Mouse (Mus musculus) adrenal gland, adult 2 months (tissue): ENCODE data around the gene Slit1. TPM values are rescaled to one million over a fixed set of nuclear protein-coding genes. Genes with fewer than 3 reads are reported as not detected.

Source experiments
- DNase-seq: peaks from one replicate; pipeline ENCODE4 v3.0.0; 2021
- long read RNA-seq: library from polyadenylated mRNA; stranded (forward); transcript quantifications from one replicate; pipeline ENCODE4 v2.0.0, GENCODE M21; 2021
- polyA plus RNA-seq: library from polyadenylated mRNA; depleted of rRNA; stranded (reverse); fragments of >200 nt; gene quantifications from 2 replicates; pipeline ENCODE4 v1.2.3, GENCODE M21; 2012; rRNA removed
- total RNA-seq, 2 experiments: library from RNA; stranded (reverse); gene quantifications; 2 replicates each; pipeline ENCODE4 v1.2.3; 2021

Gene Slit1
- total RNA-seq: 10 to 100 TPM in 1 of 2 experiments, 1 to 10 TPM in 1; 2.9 to 18.1 TPM
- 11.9 and 17.9 TPM in 2 replicates for polyA plus RNA-seq
- long read RNA-seq, partial matches to known transcripts: 4 of 8 reads
- long read RNA-seq, other reads (novel, unspliced or antisense): 4 of 8 reads

DNA sequence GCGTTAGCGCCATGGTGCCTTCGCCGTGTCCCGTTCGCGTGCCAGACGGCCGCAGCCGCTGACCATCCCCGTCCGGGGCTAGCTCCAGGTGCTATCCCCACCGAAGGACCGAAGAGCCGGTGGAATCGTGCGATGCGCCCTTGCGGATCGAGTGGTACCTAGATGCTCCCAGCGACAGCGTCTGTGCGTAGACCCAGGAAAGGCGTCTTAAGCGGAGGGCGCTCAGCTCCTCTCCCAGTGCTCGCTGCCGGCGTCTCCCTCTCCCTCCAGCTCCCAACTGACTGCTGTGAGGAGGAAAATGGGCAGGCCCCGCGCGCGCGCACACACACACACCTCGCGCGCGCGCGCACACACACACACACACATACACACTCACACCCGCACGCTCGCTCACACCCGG lies at the start of gene Slit1:
Slit1 (minus strand) TSS at position 270 of the 400 bp plus-strand sequence.
- peak; percentile 6 for DNase-seq

DNA sequence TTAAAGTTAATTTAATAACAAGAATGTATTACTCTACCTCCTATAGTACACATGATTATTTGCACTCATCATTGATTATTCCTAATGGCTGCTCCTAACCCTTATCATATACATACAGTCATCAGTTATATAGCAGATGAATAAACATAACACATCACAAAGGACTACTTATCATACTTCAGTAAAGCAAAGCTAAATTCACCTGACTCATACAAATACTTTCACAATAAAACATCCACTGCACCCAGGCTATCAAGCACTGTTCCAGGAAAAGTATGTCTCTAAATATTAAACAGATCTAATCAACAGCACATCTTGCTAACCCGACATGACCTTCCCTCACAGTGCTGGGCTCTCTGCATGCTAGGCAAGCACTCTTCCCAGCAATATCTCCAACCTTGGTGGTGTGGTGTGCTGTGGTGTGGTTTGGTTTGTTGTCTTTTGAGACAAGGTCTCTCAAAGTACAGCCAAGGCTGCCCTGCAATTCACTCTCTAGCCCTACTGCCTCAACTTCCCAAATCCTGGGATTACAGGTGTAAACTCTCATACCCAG lies 49.5 kb upstream of the Slit1 start:
- no peak for DNase-seq

DNA sequence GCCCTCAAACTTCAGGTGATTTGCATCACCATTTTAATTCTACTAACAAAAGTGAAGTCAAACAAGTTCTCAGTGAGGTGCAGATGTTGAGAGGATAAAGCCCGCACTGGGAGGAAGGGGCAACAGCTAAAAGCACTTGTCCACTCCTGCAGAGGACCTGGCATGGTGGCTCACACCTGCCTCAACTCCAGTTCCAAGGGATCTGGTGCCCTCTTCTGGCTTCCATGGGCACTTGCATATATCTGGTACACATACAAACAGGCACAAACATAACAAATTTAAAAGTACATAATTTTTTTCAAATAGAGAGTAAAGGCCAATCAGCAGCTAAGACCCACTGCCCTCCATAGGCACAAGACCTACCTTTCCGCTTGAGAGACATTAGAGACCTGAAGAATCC lies 47.9 kb upstream of the Slit1 start:
- no peak for DNase-seq

DNA sequence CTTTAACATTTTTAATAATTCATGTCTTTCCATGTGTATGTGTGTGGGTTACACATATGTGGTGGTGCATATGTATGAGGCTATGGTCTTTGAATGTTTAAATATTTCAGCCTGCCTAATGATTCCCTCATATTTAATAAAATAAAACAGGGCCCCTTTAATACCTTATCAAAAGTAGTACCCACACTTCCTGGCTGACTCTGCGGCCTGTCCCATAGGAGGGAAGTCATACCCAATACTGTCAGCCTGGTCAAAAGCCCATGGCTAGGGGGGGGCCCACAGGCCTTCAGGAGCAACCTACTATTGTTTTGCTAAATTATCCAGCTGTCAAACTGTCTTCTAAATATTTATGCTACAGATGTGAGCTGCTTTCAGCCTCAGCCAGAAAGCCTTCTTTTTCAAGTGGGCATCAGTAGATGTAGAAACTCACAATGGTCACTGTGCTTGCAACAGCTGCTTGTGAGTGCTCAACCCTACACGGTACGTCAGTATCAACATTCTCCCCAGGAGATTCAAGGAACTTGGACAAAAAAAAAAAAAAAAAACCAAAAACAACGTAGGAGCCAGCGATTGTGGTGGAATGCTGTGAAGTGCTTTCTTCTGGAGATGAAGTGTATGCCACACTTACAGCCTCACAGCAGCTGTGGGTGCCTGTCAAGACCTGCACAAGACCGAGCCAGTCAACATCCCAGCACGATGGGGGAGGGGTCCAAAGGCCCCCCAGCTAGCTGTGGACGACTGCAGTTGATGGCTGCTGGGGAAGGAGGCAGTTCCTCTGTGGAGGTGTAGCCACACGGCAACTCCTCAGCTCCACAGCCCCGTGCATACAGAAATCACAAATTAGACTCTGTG lies 45.9 kb upstream of the Slit1 start:
- no peak for DNase-seq

DNA sequence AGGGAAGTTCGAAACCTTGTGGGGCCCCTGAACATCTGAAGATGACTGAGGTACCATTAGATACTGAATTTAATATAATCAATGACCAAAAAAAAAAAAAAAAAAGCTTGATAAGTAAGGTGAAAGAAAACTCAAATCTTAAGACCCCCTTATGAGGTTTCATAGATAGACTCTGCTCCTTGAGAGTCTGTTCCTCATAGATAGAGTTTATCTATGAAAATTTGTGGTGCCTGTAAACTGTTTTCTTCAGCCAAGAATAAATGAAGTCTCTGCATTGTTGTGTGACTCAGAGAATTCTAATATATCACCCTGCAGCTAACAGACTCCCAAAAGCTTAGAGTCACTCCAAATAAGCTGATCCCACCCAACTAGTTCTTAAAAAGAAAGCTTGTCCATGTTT lies 43.4 kb upstream of the Slit1 start:
- no peak for DNase-seq

DNA sequence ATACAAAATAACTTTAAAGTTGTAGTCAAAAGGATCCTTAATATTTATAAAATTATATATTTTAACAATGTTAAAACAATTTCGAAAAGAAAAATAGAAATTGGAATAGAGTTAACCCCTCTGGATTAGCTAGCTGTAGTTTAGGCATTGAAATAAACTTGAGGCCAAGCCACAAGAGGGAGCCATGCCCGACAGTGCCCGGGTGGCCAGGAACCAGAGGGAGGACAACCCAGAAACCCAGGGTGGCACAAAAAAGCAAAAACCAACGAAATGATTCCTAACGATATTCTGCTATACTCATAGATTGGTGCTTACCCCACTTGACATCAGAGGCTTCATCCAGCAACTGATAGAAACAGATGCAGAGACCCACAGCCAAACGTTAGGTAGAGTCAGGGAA lies 34.0 kb upstream of the Slit1 start:
- peak; percentile 15 for DNase-seq

DNA sequence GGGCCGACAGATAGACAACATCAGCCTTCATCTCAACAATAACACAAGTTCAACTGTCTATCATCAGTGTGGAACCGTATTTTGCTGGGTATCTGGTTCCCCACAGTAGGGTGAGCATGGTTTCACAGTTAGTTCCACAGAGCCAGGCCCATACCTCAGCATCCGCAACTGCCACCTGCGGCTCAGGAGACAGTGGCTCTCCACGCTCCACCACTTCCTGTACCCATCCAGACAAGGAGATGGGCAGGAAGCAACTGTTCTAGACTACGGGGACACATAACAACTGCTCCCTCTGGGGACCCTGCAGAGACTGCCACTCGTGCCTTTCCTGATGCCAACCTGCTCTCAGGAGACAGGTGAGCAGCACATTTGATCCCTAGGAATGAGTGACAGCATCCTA lies 25.2 kb upstream of the Slit1 start:
- DNase-seq: no peak

DNA sequence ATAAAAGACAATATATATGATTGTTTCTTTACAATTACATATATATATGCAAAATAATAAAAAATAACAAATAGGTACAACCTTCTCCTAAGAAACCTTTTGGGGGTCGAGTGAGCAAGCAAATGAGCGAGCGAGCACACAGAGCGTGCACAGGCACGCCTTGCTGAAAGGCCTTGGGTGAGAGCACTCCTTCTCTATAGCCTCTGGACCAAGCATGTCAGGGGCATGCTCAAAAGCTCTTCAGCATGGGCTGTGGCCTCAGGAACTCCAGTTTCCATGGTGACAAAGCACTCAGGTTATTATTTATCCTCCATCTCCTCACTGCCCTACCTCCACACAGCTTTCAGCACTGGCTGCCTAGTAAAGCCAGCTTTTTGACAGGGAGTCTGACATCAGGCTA lies 23.2 kb upstream of the Slit1 start:
- no peak for DNase-seq

DNA sequence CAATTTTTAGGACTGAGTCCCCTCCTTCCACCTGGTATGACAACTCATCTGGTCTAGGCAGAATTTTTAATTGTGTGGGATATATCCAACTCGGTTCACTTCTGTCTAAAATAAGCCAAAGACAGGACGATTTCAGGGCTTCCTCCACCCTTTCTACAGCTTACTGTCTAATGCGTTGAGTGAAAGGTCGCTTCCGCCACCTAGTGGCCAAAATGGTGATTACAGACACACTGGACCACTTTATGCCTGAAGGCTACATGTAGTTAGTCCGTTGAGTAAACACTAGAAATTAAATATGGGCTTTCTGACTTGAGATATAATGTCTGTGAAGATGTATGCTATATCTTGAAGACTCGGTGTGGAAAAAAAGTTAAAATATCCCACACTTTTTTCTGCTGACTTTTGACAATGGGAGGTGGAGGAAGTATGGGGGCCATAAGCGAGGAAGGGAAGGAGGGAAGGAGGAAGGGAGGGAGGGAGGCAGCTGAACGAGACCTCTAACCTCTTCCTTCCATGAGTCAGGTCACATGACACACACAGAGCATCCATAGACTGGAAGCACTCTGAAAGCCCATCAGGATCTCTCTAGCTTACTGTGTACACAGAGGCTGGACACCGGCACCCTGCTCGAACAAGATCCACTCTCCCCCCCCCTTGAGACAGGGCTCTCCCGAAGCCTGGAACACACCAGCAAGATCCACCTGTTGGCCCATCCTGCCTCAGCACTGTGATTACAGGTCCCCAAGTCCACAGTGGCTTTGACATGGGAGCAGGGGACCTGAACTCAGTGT lies 20.6 kb upstream of the Slit1 start:
- DNase-seq: peak; percentile 79

DNA sequence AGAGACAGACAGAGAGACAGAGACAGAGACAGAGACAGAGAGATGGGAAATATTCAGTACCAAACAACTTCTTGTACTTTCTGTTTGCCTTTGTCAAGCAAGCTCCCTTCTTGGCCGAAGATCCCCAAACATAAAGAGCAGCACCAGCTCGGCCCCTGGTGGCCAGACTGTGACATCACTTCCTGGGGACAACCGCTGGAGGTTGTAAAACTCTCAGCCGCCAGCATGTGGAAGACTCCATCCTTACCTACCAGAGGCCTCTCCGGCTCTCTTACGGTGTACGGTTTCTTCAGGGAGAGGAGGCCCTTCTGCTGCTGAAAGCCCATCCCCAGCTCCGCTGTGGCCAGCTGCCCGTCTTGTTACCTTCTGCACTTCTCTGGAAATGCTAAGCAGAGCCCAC lies 18.1 kb upstream of the Slit1 start:
- peak; percentile 19 for DNase-seq

DNA sequence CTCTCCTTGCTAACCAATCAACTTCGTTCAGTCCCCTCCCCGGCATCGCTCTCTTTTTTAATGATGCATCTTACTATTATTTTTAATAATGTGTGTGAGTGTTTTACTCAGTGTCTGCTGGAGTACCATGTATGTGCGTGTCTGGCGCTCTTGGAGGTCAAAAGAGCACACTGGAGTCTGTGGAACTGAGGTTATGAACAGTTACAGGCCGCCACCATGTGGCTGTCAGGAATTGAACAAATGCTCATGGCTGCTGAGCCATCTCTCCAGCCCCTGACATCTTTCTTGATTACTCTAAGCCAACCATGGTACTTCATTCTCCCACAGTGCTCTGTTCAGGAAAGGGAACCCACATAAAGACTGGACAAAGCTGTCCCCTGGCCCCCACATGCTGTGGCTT lies 16.3 kb upstream of the Slit1 start:
- DNase-seq: peak; percentile 19

DNA sequence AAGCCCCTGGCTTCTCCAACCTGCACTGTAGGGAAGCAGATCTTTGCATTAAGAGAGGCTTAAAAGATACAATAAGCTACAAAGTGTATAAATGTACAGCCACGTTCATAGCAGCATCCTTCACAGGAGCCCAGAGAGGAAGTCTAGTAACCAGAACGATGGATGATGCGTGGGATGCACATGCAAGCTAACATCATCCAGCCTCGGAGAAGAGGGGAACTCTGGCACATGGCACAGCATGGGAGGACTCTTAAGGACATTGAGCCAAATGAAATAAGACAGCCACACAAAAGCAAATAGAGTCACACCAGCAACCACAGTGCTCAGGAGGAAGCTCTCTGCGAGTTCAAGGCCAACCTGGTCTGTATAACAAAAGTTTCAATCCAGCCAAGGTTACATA lies 15.8 kb upstream of the Slit1 start:
- DNase-seq: peak; percentile 13

DNA sequence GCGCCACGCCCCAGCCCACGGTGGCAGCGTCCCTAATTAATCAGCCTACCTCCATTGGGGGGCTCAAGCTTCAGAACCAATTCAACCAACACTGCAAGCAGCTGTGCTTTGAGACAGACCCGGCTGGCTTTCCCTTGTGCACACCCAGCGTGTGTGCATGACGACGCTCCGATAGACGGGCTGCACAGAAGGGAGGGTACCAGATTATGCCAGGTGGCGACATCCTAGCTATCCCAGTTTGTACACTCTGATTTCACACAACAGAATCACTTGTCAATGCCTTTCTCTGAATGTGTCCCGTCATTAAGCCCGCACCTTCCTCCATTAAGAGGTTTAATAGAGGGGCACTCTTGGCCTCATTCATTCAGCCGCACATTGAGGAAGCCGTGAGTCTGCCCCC lies 11.3 kb upstream of the Slit1 start:
- no peak for DNase-seq

DNA sequence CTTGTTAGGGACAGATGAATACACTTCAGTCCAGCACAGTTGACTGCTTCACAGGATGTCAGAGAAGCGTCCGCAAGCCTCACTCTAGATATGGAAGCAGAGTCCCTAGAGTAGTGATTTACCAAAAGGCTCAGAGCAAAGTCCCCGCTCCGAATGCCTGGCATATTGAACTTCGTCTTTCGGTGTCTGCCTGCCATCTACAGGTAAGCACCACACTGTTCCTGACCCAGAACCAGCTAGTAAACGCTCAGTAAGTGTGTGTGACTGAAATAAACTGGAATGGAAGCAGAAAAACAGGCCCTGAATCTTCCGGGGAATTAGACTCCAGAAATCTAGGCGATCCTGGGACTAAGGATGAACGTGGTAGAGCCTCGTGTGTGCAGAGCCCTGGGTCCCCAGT lies 8.4 kb upstream of the Slit1 start:
- DNase-seq: no peak

DNA sequence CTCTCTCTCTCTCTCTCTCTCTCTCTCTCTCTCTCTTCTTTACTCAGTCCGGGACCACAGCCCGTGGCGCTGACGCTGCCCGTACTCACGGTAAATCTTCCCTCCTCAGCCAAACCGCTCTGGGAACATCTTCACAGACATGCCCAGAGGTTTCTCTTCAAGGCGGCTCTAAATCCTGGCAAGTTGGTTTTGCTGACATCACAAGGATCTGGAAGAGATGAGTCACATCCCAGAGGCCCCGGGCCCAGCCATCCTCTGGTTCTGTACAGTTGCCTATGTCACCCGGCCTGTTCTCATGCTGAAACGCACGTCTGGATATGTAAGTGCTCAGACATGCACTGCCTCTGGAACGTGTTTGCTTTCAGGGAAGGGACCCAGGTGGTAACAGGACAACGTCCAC lies 4.0 kb upstream of the Slit1 start:
- DNase-seq: peak; percentile 52

DNA sequence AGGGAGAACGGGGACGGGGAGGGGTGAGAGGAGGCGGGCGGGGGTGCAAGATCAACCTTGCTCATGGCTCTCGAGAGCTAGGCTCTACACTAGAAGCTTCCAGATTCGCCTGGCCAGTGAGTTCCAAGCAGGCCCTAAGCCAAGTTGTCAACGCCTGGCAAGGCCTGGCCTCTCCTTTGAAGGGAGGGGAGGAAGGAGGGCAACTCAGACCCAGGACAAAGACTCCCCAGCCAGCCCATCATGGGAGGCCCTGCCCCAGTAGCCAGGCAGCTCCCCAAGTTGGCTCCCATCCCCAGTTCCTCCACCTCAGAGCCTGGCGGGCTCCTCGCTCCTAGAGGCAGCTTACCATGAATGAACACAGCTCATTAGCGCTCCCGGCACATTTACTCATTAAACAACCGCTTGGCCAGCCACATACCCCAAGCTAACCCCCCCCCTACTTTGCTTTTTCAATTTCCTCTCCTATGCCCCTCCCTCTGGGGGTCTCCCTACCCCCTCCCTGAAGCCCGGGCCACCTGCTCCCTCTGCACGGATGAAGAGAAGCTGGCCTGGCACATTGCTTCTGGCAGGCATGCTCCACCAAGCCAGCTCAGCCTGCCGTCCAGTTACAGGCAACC lies 2.6 kb upstream of the Slit1 start:
- DNase-seq: peak; percentile 32

DNA sequence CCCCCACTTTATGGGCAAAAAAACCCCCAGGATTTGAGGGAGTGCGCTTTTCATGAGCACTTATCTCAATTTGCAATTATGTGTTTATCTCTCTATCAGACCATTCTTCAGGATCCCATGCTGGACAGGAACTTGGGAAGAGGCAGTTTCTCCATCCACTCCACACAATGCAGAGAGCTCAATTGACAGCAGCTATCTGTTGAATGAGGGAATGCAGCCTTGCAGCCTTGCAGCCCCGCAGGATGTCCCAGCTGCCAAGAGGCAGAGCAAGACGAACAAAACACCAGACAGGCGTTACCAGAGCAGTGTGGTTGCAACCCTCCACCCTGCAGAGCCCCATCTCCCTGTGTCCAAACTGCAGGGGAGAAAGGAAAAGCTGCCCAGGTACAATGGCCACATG lies 4.6 kb downstream of the Slit1 start:
- no peak for DNase-seq

DNA sequence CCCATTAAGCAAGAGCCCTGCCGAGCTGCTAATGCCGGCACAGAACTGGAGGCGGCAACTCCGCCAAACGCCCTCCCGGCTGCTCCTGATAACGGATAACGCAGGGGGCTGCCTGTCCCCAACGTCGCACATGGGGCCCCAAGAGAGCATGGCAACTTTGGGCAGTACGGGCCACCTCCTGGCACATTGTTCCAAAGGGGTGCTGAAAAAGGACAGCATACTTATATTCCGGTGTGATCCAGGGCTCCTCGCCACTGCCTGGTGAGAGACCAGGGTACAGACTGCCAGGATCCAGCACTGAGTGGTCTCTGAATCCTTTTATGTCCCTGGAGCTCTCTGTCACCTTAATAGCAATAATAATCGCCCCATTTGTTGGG lies 5.0 kb downstream of the Slit1 start:
- no peak for DNase-seq

DNA sequence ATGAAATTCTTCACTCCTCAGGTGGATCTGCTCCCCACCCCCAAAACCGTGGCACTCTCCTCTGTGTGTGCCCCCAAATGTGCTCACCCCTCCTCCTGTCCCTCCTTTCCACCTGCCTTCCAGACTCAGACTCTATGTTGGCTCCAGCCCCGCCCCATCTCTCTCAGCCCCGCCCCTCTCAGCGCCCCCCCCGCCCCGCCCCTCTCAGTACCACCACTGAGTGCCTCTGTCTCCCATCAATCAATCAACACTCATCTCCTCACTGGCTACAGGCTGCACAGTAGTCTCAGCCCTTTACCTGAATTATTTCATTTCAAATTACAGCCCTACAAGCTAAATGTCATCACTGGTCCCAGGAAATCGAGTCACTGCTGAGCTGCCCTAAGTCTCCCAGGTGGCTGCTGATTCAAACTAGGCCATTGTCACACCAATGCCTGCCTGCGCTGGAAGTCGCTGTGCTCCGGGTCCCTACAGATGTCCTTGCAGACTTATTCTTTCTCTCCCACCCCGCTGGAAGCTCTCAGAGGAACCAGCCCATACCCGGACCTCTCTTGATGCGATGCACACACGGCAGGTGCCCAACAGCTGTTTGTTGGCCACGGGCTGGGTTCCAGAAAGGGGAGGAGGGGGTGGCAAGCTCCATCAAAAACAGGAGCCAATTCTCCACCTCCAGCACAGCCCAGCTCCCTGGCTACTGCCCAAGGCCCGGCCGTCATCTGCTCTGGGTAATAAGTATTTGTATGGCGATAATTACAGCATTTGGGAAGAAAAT lies 5.6 kb downstream of the Slit1 start:
- peak; percentile 21 for DNase-seq

DNA sequence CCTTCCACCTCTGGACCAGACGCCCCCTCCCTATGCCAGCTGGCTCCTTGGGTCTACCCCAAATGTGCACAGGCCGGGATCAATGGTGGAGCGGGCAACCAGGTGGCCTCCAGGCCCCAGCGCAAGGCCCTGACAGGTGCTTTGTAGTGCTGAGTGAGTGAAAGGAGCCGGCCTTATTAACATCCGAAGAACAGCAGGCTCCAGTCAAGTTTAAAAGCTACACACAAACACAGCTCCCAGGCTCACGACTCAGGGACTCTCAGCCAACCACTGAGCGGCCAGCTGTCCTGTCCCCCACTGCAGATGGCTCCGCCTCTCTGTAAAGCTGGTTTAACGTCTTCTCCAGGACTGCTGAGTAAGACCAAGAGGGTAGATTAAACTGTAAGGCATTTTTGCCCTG lies 8.8 kb downstream of the Slit1 start:
- DNase-seq: no peak

DNA sequence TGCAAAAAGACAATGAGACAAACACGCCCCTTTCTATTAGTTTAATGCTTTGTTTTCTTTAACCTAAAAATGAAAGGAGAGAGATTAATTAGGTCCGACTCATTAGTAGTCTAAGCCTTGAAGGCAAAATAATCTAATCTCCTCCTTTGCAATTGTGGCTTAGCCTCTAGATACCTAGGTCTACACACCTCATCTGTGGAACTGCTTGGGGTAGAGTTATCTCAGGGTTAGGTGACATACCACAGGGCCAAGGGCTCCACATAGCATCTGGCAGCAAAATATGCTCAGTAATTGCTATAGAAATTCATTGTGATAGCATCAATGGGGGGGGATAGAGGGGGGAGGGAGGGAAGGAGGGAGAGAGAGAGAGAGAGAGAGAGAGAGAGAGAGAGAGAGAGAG lies 18.0 kb downstream of the Slit1 start:
- DNase-seq: no peak
